Mouse (Mus musculus) MN1 (cell line): ENCODE results near the gene Ppp1r16b.

Experiments used
- DNase-seq: peaks from one replicate; pipeline ENCODE4 v3.0.0-alpha.2; 2016; ENCODE audit warnings: low spot score

Gene Ppp1r16b

GRCm38 (mm10) chr2:158692191-158692590, 27.0 kb downstream of the Ppp1r16b start:
- DNase-seq: no peak

GRCm38 (mm10) chr2:158695811-158696210, 30.6 kb downstream of the Ppp1r16b start:
- no peak for DNase-seq

- no peak for DNase-seq
Measured at GRCm38 (mm10) chr2:158696451-158696850, 31.3 kb downstream of the Ppp1r16b start.

- no peak for DNase-seq
Measured at GRCm38 (mm10) chr2:158699908-158700307, 34.7 kb downstream of the Ppp1r16b start.

DNA sequence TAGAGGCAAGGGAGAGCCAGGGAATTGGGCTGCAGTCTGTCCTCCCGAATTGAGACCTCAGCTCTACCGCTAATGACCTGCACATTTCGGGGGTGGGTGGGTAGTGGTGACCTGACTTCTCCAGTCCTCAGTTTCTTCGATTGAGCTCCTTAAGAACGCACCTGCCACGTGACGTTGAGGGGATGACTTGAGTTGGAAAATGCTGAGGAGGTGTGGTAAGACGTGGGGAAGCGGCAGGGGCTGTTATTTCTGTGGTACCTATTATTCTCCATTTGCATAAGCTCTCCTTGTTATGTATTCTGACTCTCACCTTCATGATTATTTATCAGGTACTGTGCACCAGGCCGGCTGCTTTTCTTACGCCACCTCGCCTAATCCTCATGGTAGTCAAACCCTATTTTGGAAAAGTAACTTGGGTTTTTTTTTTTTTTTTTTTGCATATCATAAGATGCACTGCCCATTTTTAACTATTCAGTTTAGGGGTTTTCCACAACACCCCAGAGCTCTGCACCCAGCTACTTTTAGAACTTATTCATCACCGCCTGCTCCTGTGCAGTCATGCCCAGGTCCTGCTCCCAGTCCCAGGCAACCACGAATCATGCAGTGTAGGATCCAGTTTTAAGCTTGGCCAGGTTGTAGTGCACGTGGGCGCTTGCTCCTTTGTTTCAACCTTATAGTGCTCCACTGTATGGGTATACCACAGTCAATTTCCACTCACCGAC, 35.5 kb downstream of the Ppp1r16b start:
- no peak for DNase-seq

- no peak for DNase-seq
Measured at GRCm38 (mm10) chr2:158701505-158701904, 36.3 kb downstream of the Ppp1r16b start.

DNA sequence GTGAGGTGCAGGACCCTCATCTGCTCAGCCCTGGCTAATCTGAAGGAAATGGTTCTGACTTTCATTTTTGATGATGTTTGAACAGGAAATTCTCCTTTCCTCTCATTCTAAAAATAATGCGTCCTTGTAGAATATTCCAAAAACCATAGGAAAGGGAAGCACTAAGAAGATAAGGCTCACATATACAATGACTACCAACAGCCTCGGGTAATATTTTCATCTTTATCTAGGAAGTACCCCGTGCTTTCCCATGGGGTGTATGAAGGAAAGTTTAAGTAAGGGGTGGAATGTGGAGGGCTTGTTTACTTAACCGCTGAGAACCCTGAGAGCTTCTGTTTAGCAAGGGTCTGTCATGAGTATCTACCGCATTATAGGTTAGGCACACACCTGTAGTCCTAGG, 37.0 kb downstream of the Ppp1r16b start:
- no peak for DNase-seq

GRCm38 (mm10) chr2:158704720-158705119, 39.5 kb downstream of the Ppp1r16b start:
- DNase-seq: no peak

DNA sequence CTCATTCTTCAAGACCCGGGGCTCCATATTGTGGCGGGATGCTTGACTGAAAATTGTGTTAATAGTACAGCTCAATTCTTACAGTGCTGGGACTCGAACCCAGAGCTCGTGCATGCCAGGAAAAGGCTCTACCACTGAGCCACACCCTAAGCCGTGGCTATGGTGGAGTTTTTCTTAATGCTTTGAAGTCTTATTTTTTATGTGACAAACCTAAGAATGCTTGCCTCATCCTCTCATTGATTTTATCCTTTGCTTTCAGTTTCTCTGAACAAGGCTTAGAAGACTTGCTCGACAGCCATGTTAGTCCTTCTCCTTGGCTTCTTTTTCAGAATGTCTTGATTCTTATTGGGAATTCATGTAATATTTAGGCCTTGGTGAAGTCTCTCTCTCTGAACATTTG, 40.3 kb downstream of the Ppp1r16b start:
- no peak for DNase-seq

DNA sequence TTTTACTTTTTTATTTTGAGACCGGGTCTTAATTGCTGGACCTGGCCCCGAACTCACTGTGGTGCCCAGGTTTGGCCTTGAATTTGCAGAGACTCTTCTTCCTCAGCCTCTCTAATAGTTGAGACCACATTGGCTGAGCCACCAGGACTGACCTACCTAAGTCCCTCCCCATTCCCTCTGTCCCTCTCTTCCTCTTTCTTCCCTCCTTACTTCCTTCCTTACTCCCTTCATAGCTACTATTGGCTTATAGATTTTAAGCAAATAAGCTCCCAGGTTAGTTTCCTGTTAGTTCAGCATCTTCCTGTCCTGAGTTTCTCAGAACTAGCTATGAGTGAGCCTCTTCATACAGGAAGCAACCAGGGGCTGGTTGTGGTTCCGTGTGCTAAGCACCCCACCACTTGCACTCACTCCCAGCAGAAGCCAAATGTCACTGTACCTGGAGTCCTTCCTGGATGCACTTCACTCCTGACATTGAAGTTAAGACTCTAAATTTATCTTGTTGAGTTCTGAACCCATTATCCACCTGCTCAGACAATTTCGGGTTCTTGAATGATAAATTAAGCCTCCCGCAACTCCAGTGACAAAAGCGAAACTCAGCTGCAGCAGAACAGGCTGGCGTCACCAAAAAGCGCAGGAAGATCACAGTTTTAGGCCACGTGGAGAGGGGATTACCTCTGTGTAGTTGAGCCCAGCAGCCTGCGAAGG, 41.7 kb downstream of the Ppp1r16b start:
- DNase-seq: no peak

GRCm38 (mm10) chr2:158708121-158708520, 42.9 kb downstream of the Ppp1r16b start:
- no peak for DNase-seq

- DNase-seq: peak; percentile 89
Measured at GRCm38 (mm10) chr2:158711929-158712751, 46.9 kb downstream of the Ppp1r16b start.

- DNase-seq: no peak
Measured at GRCm38 (mm10) chr2:158714826-158715225, 49.6 kb downstream of the Ppp1r16b start.

DNA sequence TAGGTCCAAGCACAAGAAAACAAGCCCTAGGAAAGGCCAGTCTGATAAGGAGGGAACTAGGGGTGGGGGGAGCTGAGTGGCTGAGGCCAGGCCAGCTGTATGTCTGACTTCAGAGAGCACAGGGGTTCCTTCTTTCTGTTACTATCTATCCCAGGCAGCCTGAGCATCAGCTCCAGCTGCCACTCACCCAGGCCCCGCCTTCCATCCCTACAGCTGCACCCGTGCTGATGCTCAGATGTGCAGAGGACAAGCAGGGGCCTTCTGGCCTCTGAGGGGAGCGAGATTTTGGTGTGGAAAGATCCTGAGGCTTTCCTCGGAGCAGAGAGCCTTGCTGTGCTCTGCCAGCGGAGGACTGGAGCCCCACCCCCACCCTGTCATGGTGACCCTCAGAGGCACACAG, 50.9 kb downstream of the Ppp1r16b start:
- DNase-seq: no peak

- DNase-seq: peak; percentile 54
Measured at GRCm38 (mm10) chr2:158717551-158718418, 52.6 kb downstream of the Ppp1r16b start.

- no peak for DNase-seq
Measured at GRCm38 (mm10) chr2:158718816-158719549, 53.8 kb downstream of the Ppp1r16b start.

- no peak for DNase-seq
Measured at GRCm38 (mm10) chr2:158720715-158721370, 55.6 kb downstream of the Ppp1r16b start.

GRCm38 (mm10) chr2:158721481-158721880, 56.3 kb downstream of the Ppp1r16b start:
- DNase-seq: no peak

GRCm38 (mm10) chr2:158722135-158722534, 56.9 kb downstream of the Ppp1r16b start:
- no peak for DNase-seq

- DNase-seq: no peak
Measured at GRCm38 (mm10) chr2:158722991-158723551, 57.9 kb downstream of the Ppp1r16b start.
